Mouse (Mus musculus) liver, embryonic 14.5 days (tissue): ENCODE measurements around the gene Wnt2.

Experiments
- CTCF ChIP-seq: IDR thresholded peaks from 2 replicates; pipeline ENCODE4 v1.5.1; 2016; ENCODE audit warnings: antibody characterized with exemption, low read depth, control low read depth
- EP300 ChIP-seq: IDR thresholded peaks from 2 replicates; pipeline ENCODE4 v1.6.1; 2016; ENCODE audit warnings: antibody characterized with exemption, low read depth

- TF ChIP-seq CTCF (no peak), EP300 (no peak)
Observed at GRCm38 (mm10) chr6:17968467-17969144, 61.8 kb downstream of the Wnt2 start.
